Mouse (Mus musculus): ENCODE results near the gene Lhfp. TPM values are rescaled to one million over a fixed set of nuclear protein-coding genes. Genes with fewer than 3 reads are reported as not detected.

Lhfp gene
- total and polyA plus RNA-seq, 2 experiments from 2014 or later = 49.3 to 59.7 TPM

GRCm38 (mm10) chr3:53063423-53064147 lies 22.3 kb downstream of the Lhfp start:
- H3K4me1 ChIP-seq (ENCODE audit: insufficient read depth, low read length) = peaks cover 5% of the 10 kb centered on the region; the same call in 1 of the 2 replicates
- no peaks in the 10 kb centered on the region for H3K27me3 ChIP-seq (ENCODE audit: insufficient read depth, low read length)
- H3K4me3 ChIP-seq (ENCODE audit: low read depth, low read length) = no peak overlapping the region
- H3K4me2 ChIP-seq (ENCODE audit: low read depth, low read length, poor library complexity, severe bottlenecking) = no peak overlapping the region
- no peaks in the 10 kb centered on the region for H3K36me3 ChIP-seq (ENCODE audit: insufficient read depth, low read length)
- no peak for DNase-seq (ENCODE audit: low spot score)
- H3K9me3 ChIP-seq (ENCODE audit: low read length) = no peaks in the 10 kb centered on the region
- 52% methylated on average over 13 of the region's 13 CpGs for WGBS
- no peak overlapping the region for H3K9ac ChIP-seq (replicated peaks; ENCODE audit: low read length, poor library complexity, severe bottlenecking)
- H3K27ac ChIP-seq (ENCODE audit: low read depth, low read length) = peak overlapping the region; percentile 18; the same call in 1 of the 2 replicates
- no peak for TF ChIP-seq CTCF (IDR thresholded peaks at IDR 0.05)
- ATAC-seq (ENCODE audit: low FRiP score) = no peak

- ATAC-seq (ENCODE audit: low FRiP score) = no peak
- H3K36me3 ChIP-seq (ENCODE audit: insufficient read depth, low read length) = no peaks in the 10 kb centered on the region
- no peak for TF ChIP-seq CTCF (IDR thresholded peaks at IDR 0.05)
- H3K4me1 ChIP-seq (ENCODE audit: insufficient read depth, low read length) = peaks cover 5% of the 10 kb centered on the region; the same call in 1 of the 2 replicates
- H3K27me3 ChIP-seq (ENCODE audit: insufficient read depth, low read length) = no peaks in the 10 kb centered on the region
- H3K9me3 ChIP-seq (ENCODE audit: low read length) = no peaks in the 10 kb centered on the region
- no peak overlapping the region for H3K27ac ChIP-seq (ENCODE audit: low read depth, low read length)
- no peak overlapping the region for H3K4me2 ChIP-seq (ENCODE audit: low read depth, low read length, poor library complexity, severe bottlenecking)
- 78% methylated on average over 13 of the region's 13 CpGs for WGBS
- H3K9ac ChIP-seq (replicated peaks; ENCODE audit: low read length, poor library complexity, severe bottlenecking) = no peak overlapping the region
- H3K4me3 ChIP-seq (ENCODE audit: low read depth, low read length) = no peak overlapping the region
- DNase-seq (ENCODE audit: low spot score) = no peak
These were observed 24.2 kb downstream of the Lhfp start for GRCm38 (mm10) chr3:53065267-53066094.

- no peaks in the 10 kb centered on the region for H3K9me3 ChIP-seq (ENCODE audit: low read length)
- no peak overlapping the region for H3K9ac ChIP-seq (replicated peaks; ENCODE audit: low read length, poor library complexity, severe bottlenecking)
- H3K36me3 ChIP-seq (ENCODE audit: insufficient read depth, low read length) = no peaks in the 10 kb centered on the region
- no peak for ATAC-seq (ENCODE audit: low FRiP score)
- H3K27ac ChIP-seq (ENCODE audit: low read depth, low read length) = no peak overlapping the region
- WGBS = 81% methylated on average over 4 of the region's 4 CpGs
- no peak overlapping the region for H3K4me2 ChIP-seq (ENCODE audit: low read depth, low read length, poor library complexity, severe bottlenecking)
- H3K4me3 ChIP-seq (ENCODE audit: low read depth, low read length) = no peak overlapping the region
- DNase-seq (ENCODE audit: low spot score) = no peak
- H3K27me3 ChIP-seq (ENCODE audit: insufficient read depth, low read length) = no peaks in the 10 kb centered on the region
- no peak for TF ChIP-seq CTCF (IDR thresholded peaks at IDR 0.05)
- H3K4me1 ChIP-seq (ENCODE audit: insufficient read depth, low read length) = peaks cover 5% of the 10 kb centered on the region; the same call in 1 of the 2 replicates
These were observed 24.7 kb downstream of the Lhfp start for GRCm38 (mm10) chr3:53066095-53066372.

- DNase-seq (ENCODE audit: low spot score) (no peak), ATAC-seq (ENCODE audit: low FRiP score) (no peak)
- no peak overlapping the region for H3K4me2 ChIP-seq (ENCODE audit: low read depth, low read length, poor library complexity, severe bottlenecking)
- no peaks in the 10 kb centered on the region for H3K9me3 ChIP-seq (ENCODE audit: low read length)
- no peaks in the 10 kb centered on the region for H3K36me3 ChIP-seq (ENCODE audit: insufficient read depth, low read length)
- TF ChIP-seq CTCF (IDR thresholded peaks at IDR 0.05) = no peak
- H3K4me1 ChIP-seq (ENCODE audit: insufficient read depth, low read length) = peaks cover 4% of the 10 kb centered on the region; the same call in 1 of the 2 replicates
- 92% methylated on average over 5 of the region's 5 CpGs for WGBS
- no peak overlapping the region for H3K9ac ChIP-seq (replicated peaks; ENCODE audit: low read length, poor library complexity, severe bottlenecking)
- no peak overlapping the region for H3K27ac ChIP-seq (ENCODE audit: low read depth, low read length)
- no peaks in the 10 kb centered on the region for H3K27me3 ChIP-seq (ENCODE audit: insufficient read depth, low read length)
- no peak overlapping the region for H3K4me3 ChIP-seq (ENCODE audit: low read depth, low read length)
These were observed 27.1 kb downstream of the Lhfp start for GRCm38 (mm10) chr3:53068399-53068798.

- DNase-seq (ENCODE audit: low spot score) (no peak), ATAC-seq (ENCODE audit: low FRiP score) (no peak)
- WGBS = 92% methylated on average over 4 of the region's 4 CpGs
- Histone ChIP-seq H3K4me1 (ENCODE audit: insufficient read depth, low read length) (no peaks in the 10 kb centered on the region), H3K9ac (replicated peaks; ENCODE audit: low read length, poor library complexity, severe bottlenecking) (no peak overlapping the region), H3K9me3 (ENCODE audit: low read length) (no peaks in the 10 kb centered on the region), H3K27ac (ENCODE audit: low read depth, low read length) (no peak overlapping the region), H3K4me3 (ENCODE audit: low read depth, low read length) (no peak overlapping the region), H3K27me3 (ENCODE audit: insufficient read depth, low read length) (no peaks in the 10 kb centered on the region), H3K36me3 (ENCODE audit: insufficient read depth, low read length) (no peaks in the 10 kb centered on the region), H3K4me2 (ENCODE audit: low read depth, low read length, poor library complexity, severe bottlenecking) (no peak overlapping the region)
- no peak for TF ChIP-seq CTCF (IDR thresholded peaks at IDR 0.05)
These were observed 32.9 kb downstream of the Lhfp start for GRCm38 (mm10) chr3:53074264-53074663.

- no peaks in the 10 kb centered on the region for H3K4me1 ChIP-seq (ENCODE audit: insufficient read depth, low read length)
- H3K9ac ChIP-seq (replicated peaks; ENCODE audit: low read length, poor library complexity, severe bottlenecking) = no peak overlapping the region
- WGBS = 79% methylated on average over 3 of the region's 3 CpGs
- no peak overlapping the region for H3K4me2 ChIP-seq (ENCODE audit: low read depth, low read length, poor library complexity, severe bottlenecking)
- H3K36me3 ChIP-seq (ENCODE audit: insufficient read depth, low read length) = no peaks in the 10 kb centered on the region
- no peak overlapping the region for H3K4me3 ChIP-seq (ENCODE audit: low read depth, low read length)
- no peaks in the 10 kb centered on the region for H3K27me3 ChIP-seq (ENCODE audit: insufficient read depth, low read length)
- no peaks in the 10 kb centered on the region for H3K9me3 ChIP-seq (ENCODE audit: low read length)
- no peak for ATAC-seq (ENCODE audit: low FRiP score)
- H3K27ac ChIP-seq (ENCODE audit: low read depth, low read length) = no peak overlapping the region
- TF ChIP-seq CTCF (IDR thresholded peaks at IDR 0.05) = no peak
- no peak for DNase-seq (ENCODE audit: low spot score)
These were observed 33.4 kb downstream of the Lhfp start for GRCm38 (mm10) chr3:53074761-53075160.

Data from midbrain, postnatal 0 days (tissue).